Mouse (Mus musculus): Measurements from ENCODE around the gene Tmem41b.

The Tmem41b gene

GRCm38 (mm10) chr7:109977131-109977530 lies 9.6 kb downstream of the Tmem41b start:
- peak; percentile 52 for DNase-seq (ENCODE audit: low read depth)

GRCm38 (mm10) chr7:109975966-109976715 lies 10.6 kb downstream of the Tmem41b start:
- no peak for DNase-seq (ENCODE audit: low read depth)

- no peak for DNase-seq (ENCODE audit: low read depth)
Measured at GRCm38 (mm10) chr7:109969542-109969941, 17.2 kb downstream of the Tmem41b start.

- peak; percentile 76 for DNase-seq (ENCODE audit: low read depth)
Measured at GRCm38 (mm10) chr7:109968924-109969450, 17.7 kb downstream of the Tmem41b start.

GRCm38 (mm10) chr7:109967805-109968579 lies 18.7 kb downstream of the Tmem41b start:
- peak; percentile 42 for DNase-seq (ENCODE audit: low read depth)

GRCm38 (mm10) chr7:109965658-109966057 lies 21.1 kb downstream of the Tmem41b start:
- no peak for DNase-seq (ENCODE audit: low read depth)

GRCm38 (mm10) chr7:109963707-109964106 lies 23.0 kb downstream of the Tmem41b start:
- no peak for DNase-seq (ENCODE audit: low read depth)

GRCm38 (mm10) chr7:109962596-109962995 lies 24.1 kb downstream of the Tmem41b start:
- peak; percentile 57 for DNase-seq (ENCODE audit: low read depth)

- DNase-seq (ENCODE audit: low read depth): no peak
Measured at GRCm38 (mm10) chr7:109961570-109961969, 25.2 kb downstream of the Tmem41b start.

GRCm38 (mm10) chr7:109960613-109961154 lies 26.0 kb downstream of the Tmem41b start:
- no peak for DNase-seq (ENCODE audit: low read depth)

- peak; percentile 80 for DNase-seq (ENCODE audit: low read depth)
Measured at GRCm38 (mm10) chr7:109959716-109960612, 26.8 kb downstream of the Tmem41b start, which contains the start of gene Dennd5a. Dennd5a (minus strand) TSS chr7:109960470.

GRCm38 (mm10) chr7:109958843-109959715 lies 27.6 kb downstream of the Tmem41b start:
- DNase-seq (ENCODE audit: low read depth): no peak

- no peak for DNase-seq (ENCODE audit: low read depth)
Measured at GRCm38 (mm10) chr7:109957996-109958789, 28.5 kb downstream of the Tmem41b start.

GRCm38 (mm10) chr7:109954622-109955401 lies 31.9 kb downstream of the Tmem41b start:
- DNase-seq (ENCODE audit: low read depth): no peak

- DNase-seq (ENCODE audit: low read depth): no peak
Measured at GRCm38 (mm10) chr7:109951297-109951696, 35.4 kb downstream of the Tmem41b start.

- no peak for DNase-seq (ENCODE audit: low read depth)
Measured at GRCm38 (mm10) chr7:109944421-109945034, 42.2 kb downstream of the Tmem41b start.

- peak; percentile 28 for DNase-seq (ENCODE audit: low read depth)
Measured at GRCm38 (mm10) chr7:109929628-109930027, 57.1 kb downstream of the Tmem41b start.

GRCm38 (mm10) chr7:109928365-109928764 lies 58.4 kb downstream of the Tmem41b start:
- DNase-seq (ENCODE audit: low read depth): no peak

Measured in NIH3T3 (cell line).